Mouse (Mus musculus) testis, adult 2 months (tissue): ENCODE measurements around the gene Atp2c2.

Source experiments
- CTCF ChIP-seq: fragments of 200-500 bp; IDR thresholded peaks from 2 replicates; pipeline ENCODE4 v1.5.1; 2012; ENCODE audit warnings: low read depth, mild to moderate bottlenecking, inconsistent platforms, low read length, moderate library complexity; ENCODE audit not compliant: control insufficient read depth, insufficient read depth, insufficient replicate concordance
- POLR2A ChIP-seq: fragments of 200-500 bp; IDR thresholded peaks from 2 replicates; pipeline ENCODE4 v1.6.1; 2012; ENCODE audit warnings: low read depth, mild to moderate bottlenecking, inconsistent platforms, low read length, moderate library complexity; ENCODE audit not compliant: control insufficient read depth

DNA sequence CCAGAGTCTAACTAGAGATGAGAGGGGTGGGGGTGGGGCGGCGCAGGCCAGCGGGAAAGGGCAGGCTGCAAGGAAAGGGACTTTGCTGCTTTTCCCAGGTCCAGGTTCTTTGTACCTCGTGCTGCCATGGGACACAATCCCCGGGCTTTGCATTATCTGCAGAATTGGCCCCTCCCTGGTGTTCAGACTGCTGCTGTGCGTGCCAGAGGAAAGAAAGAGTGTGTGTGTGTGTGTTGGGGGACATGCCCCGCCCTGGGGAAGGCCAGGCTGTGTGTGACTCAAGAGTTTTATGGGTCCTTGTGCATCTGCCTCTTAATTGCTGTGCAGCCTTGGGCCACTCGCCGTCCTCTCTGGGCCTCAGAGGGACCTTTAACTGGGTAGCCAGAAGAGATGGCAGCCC is 31.4 kb upstream of the Atp2c2 start:
- no peak for TF ChIP-seq POLR2A
- TF ChIP-seq CTCF: no peak
